Mouse (Mus musculus) hindbrain, embryonic 14.5 days (tissue): ENCODE data around the gene Spin1. TPM values are rescaled to one million over a fixed set of nuclear protein-coding genes. Genes with fewer than 3 reads are reported as not detected.
A peak's percentile ranks its signal among the peaks of the same experiment; 100 is the strongest.

Experiments
- ATAC-seq: fragments of 200-750 bp; cut with Nextera tagmentation; 2 replicates; pipeline ENCODE4 v1.8.0; 2017; ENCODE audit warnings: moderate number of reproducible peaks, mild to moderate bottlenecking, moderate TSS enrichment, moderate library complexity; ENCODE audit not compliant: low FRiP score
- DNase-seq: peaks from one replicate; pipeline ENCODE4 v3.0.0-alpha.2; 2015; ENCODE audit warnings: low spot score
- H3K27ac ChIP-seq: fragments of 300-500 bp; sonication (generic); 2 replicates; pipeline ENCODE4 v1.5.1; 2014; ENCODE audit warnings: mild to moderate bottlenecking, moderate library complexity
- H3K27me3 ChIP-seq: fragments of 300-500 bp; sonication (generic); 2 replicates; pipeline ENCODE4 v1.6.1; 2014; ENCODE audit warnings: mild to moderate bottlenecking, low read length, mixed read lengths; ENCODE audit not compliant: control insufficient read depth, insufficient read depth
- H3K36me3 ChIP-seq: fragments of 300-500 bp; sonication (generic); replicated peaks from 2 replicates; pipeline ENCODE4 v1.6.1; 2014; ENCODE audit not compliant: control insufficient read depth, insufficient read depth
- H3K4me1 ChIP-seq: fragments of 300-500 bp; sonication (generic); replicated peaks from 2 replicates; pipeline ENCODE4 v1.6.1; 2014; ENCODE audit warnings: antibody characterized with exemption, low read length, mixed read lengths; ENCODE audit not compliant: control insufficient read depth, insufficient read depth
- H3K4me2 ChIP-seq: fragments of 300-500 bp; sonication (generic); replicated peaks from 2 replicates; pipeline ENCODE4 v1.6.1; 2014; ENCODE audit warnings: mild to moderate bottlenecking, moderate library complexity
- H3K4me3 ChIP-seq: fragments of 300-500 bp; sonication (generic); replicated peaks from 2 replicates; pipeline ENCODE4 v1.5.1; 2014; ENCODE audit warnings: mild to moderate bottlenecking, low read length
- H3K9ac ChIP-seq: fragments of 300-500 bp; sonication (generic); 2 replicates; pipeline ENCODE4 v1.6.1; 2014
- H3K9me3 ChIP-seq: fragments of 300-500 bp; sonication (generic); 2 replicates; pipeline ENCODE4 v1.6.1; 2016; ENCODE audit warnings: low read length; ENCODE audit not compliant: control insufficient read depth
- WGBS: fragments of 180-500 bp; shearing (Covaris S2); extraction: QIAGEN DNeasy Blood & Tissue Kit; methylation state at CpG from one replicate; pipeline ENCODE4 v1.1.7; 2014; 5-methylcytosine and 5-hydroxymethylcytosine counted together
- polyA plus RNA-seq: library from polyadenylated mRNA; unstranded; fragments of >200 nt; fragmentation: Nextera tagmentation; extraction: Ambion mirVana; gene quantifications from 2 replicates; pipeline ENCODE4 v1.2.1, GENCODE M21; 2014

Spin1 gene
- polyA plus RNA-seq, 1 experiment from 2014 or later, result 172 TPM

- Histone ChIP-seq H3K4me2 (no peak overlapping the region), H3K4me3 (no peak overlapping the region), H3K9ac (no peak overlapping the region), H3K4me1 (peaks cover 3% of the 10 kb centered on the region), H3K27ac (no peak overlapping the region), H3K36me3 (no peaks in the 10 kb centered on the region), H3K27me3 (no peaks in the 10 kb centered on the region), H3K9me3 (no peaks in the 10 kb centered on the region)
- WGBS, result 92% methylated on average over 5 of the region's 5 CpGs
- ATAC-seq, result no peak
- no peak for DNase-seq
These were observed 7.2 kb upstream of the Spin1 start for GRCm38 (mm10) chr13:51093430-51093829.

- 79% methylated on average over 16 of the region's 16 CpGs for WGBS
- Histone ChIP-seq H3K36me3 (no peaks in the 10 kb centered on the region), H3K4me1 (peaks cover 14% of the 10 kb centered on the region), H3K9ac (no peak overlapping the region), H3K4me3 (no peak overlapping the region), H3K4me2 (no peak overlapping the region), H3K9me3 (no peaks in the 10 kb centered on the region), H3K27me3 (no peaks in the 10 kb centered on the region), H3K27ac (no peak overlapping the region)
- no peak for ATAC-seq
- DNase-seq, result no peak
These were observed 6.1 kb upstream of the Spin1 start for GRCm38 (mm10) chr13:51094323-51095195.

GRCm38 (mm10) chr13:51095196-51095715 is 5.4 kb upstream of the Spin1 start:
- no peak for ATAC-seq

GRCm38 (mm10) chr13:51096644-51097043 is 4.0 kb upstream of the Spin1 start:
- H3K27me3 ChIP-seq, result no peaks in the 10 kb centered on the region
- ATAC-seq, result no peak
- 95% methylated on average over 6 of the region's 6 CpGs for WGBS

More at GRCm38 (mm10) chr13:51095196-51095715, 5.4 kb upstream of the Spin1 start:
- Histone ChIP-seq H3K4me1 (peaks cover 15% of the 10 kb centered on the region), H3K9me3 (no peaks in the 10 kb centered on the region), H3K4me3 (no peak overlapping the region), H3K27ac (no peak overlapping the region), H3K27me3 (no peaks in the 10 kb centered on the region), H3K9ac (no peak overlapping the region), H3K4me2 (no peak overlapping the region), H3K36me3 (no peaks in the 10 kb centered on the region)
- 94% methylated on average over 7 of the region's 7 CpGs for WGBS
- no peak for DNase-seq

GRCm38 (mm10) chr13:51099560-51100232 is 984 bp upstream of the Spin1 start:
- ATAC-seq (peak; percentile 7; the same call in 1 of the 2 replicates), DNase-seq (peak; percentile 57)
- WGBS, result 4% methylated on average over 26 of the region's 26 CpGs
- Histone ChIP-seq H3K27ac (peak overlapping the region; percentile 96), H3K4me1 (peaks cover 22% of the 10 kb centered on the region), H3K4me3 (peak overlapping the region; percentile 88), H3K9me3 (no peaks in the 10 kb centered on the region), H3K4me2 (peak overlapping the region; percentile 59), H3K36me3 (no peaks in the 10 kb centered on the region), H3K27me3 (no peaks in the 10 kb centered on the region), H3K9ac (peak overlapping the region; percentile 97)

More at GRCm38 (mm10) chr13:51096644-51097043, 4.0 kb upstream of the Spin1 start:
- Histone ChIP-seq H3K9me3 (no peaks in the 10 kb centered on the region), H3K4me1 (peaks cover 15% of the 10 kb centered on the region), H3K27ac (no peak overlapping the region), H3K4me2 (no peak overlapping the region), H3K9ac (no peak overlapping the region), H3K4me3 (no peak overlapping the region), H3K36me3 (no peaks in the 10 kb centered on the region)
- DNase-seq, result no peak

GRCm38 (mm10) chr13:51101016-51101776 is 516 bp downstream of the Spin1 start:
- peak overlapping the region; percentile 96 for H3K27ac ChIP-seq
- WGBS, result 2% methylated on average over 60 of the region's 89 CpGs
- H3K4me1 ChIP-seq, result peaks cover 22% of the 10 kb centered on the region
- no peaks in the 10 kb centered on the region for H3K27me3 ChIP-seq
- DNase-seq (peak; percentile 59), ATAC-seq (peak; percentile 75)
- peak overlapping the region; percentile 97 for H3K9ac ChIP-seq
- no peaks in the 10 kb centered on the region for H3K9me3 ChIP-seq
- H3K36me3 ChIP-seq, result no peaks in the 10 kb centered on the region
- H3K4me3 ChIP-seq, result peak overlapping the region; percentile 88
- H3K4me2 ChIP-seq, result peak overlapping the region; percentile 59

GRCm38 (mm10) chr13:51101777-51102132 is 1.1 kb downstream of the Spin1 start:
- DNase-seq (no peak), ATAC-seq (no peak)
- Histone ChIP-seq H3K36me3 (no peaks in the 10 kb centered on the region), H3K27ac (peak overlapping the region; percentile 96), H3K4me1 (peaks cover 22% of the 10 kb centered on the region), H3K4me3 (peak overlapping the region; percentile 88), H3K9me3 (no peaks in the 10 kb centered on the region), H3K9ac (peak overlapping the region; percentile 97), H3K27me3 (no peaks in the 10 kb centered on the region), H3K4me2 (peak overlapping the region; percentile 59)
- 32% methylated on average over 11 of the region's 11 CpGs for WGBS

- no peak for DNase-seq
- no peak overlapping the region for H3K9ac ChIP-seq
- H3K4me1 ChIP-seq, result peaks cover 21% of the 10 kb centered on the region
- WGBS, result 91% methylated on average over 9 of the region's 9 CpGs
- no peaks in the 10 kb centered on the region for H3K27me3 ChIP-seq
- H3K4me2 ChIP-seq, result peak overlapping the region; percentile 59; the same call in 1 of the 2 replicates
- no peak for ATAC-seq
- no peak overlapping the region for H3K27ac ChIP-seq
- H3K9me3 ChIP-seq, result no peaks in the 10 kb centered on the region
- H3K36me3 ChIP-seq, result no peaks in the 10 kb centered on the region
- H3K4me3 ChIP-seq, result no peak overlapping the region
These were observed 2.5 kb downstream of the Spin1 start for GRCm38 (mm10) chr13:51103111-51103725.
